Mouse (Mus musculus): ENCODE measurements around the gene Prpf38a.

DNA sequence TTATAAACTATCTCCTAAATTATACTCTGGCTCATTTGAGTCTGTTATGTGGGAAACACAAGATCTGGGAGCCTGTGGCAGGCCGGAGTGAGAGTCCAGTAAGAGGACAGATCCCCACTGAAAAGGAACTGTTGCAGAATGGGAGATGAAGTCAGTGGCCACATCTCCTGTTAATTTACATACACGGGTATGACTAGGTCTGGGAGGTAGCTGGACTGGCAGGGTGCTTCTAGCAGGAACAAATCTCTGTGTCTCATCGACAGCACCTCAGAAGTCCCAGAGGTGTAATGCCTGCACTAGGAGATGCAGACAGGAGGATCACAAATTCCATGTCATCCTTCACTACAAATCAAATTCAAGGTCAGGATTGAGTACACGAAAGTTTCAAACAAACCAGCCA is 39.5 kb upstream of the Prpf38a start:
- no peak for TF ChIP-seq POLR2A (IDR thresholded peaks at IDR 0.05; ENCODE audit: low read depth, low read length)
- no peak for TF ChIP-seq USF1 (IDR thresholded peaks at IDR 0.05; ENCODE audit: low read depth, low read length)
- no peak for TF ChIP-seq CTCF (conservative IDR thresholded peaks at IDR 0.05 in 1 of 2, IDR thresholded peaks at IDR 0.05 in 1 of 2; ENCODE audit: low read depth in 2 of 2, low read length in 2 of 2)
- TF ChIP-seq MAX (IDR thresholded peaks at IDR 0.05; ENCODE audit: low read length): no peak
- no peak for TF ChIP-seq ZKSCAN1 (IDR thresholded peaks at IDR 0.05; ENCODE audit: borderline replicate concordance, low read depth, low read length)
- no peak for TF ChIP-seq EP300 (IDR thresholded peaks at IDR 0.05; ENCODE audit: low read length)
- no peak for TF ChIP-seq ZC3H11A (IDR thresholded peaks at IDR 0.05; ENCODE audit: low read depth, low read length)
- no peak for TF ChIP-seq RCOR1 (conservative IDR thresholded peaks at IDR 0.05; ENCODE audit: low read depth, low read length)
- no peak for TF ChIP-seq RAD21 (IDR thresholded peaks at IDR 0.05; ENCODE audit: low read depth, low read length)
- TF ChIP-seq POLR2AphosphoS2 (IDR thresholded peaks at IDR 0.05; ENCODE audit: low read depth, low read length): no peak
- no peak for TF ChIP-seq NRF1 (IDR thresholded peaks at IDR 0.05; ENCODE audit: low read depth, low read length)
- TF ChIP-seq ETS1 (conservative IDR thresholded peaks at IDR 0.05; ENCODE audit: low read depth, low read length): no peak
